Mouse (Mus musculus): ENCODE measurements around the gene Ankrd26.
"Not testable (repeated sequence)": the region's sequence is repeated elsewhere in the genome, so short reads cannot be mapped to it uniquely, and the experiment has no call there.

DNA sequence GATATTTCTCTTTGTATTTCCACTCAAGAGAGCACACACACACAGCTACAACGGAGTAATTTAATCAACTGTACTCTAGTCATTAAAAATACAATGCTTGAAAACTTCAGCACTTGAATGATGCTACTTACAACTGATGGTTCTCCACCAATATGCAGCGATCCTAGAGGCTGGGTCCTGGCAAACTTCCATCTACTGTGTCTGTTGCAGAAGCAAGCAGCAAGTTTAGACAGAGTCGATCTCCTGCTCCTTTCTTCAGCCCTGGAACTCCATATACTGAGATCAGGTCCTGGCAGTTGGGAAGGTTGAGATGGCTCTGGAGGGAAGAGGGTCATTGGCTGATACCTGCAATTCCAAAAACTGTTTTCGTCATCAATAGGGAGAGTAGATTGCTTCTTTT lies 16.7 kb upstream of the Ankrd26 start:
- not testable (repeated sequence) for TF ChIP-seq CTCF, POLR2A (IDR thresholded peaks at IDR 0.05; ENCODE audit: extremely low read depth, insufficient read depth, low read length)

All from cortical plate, adult 2 months (tissue).